Mouse (Mus musculus) macrophage (primary cell): ENCODE results near the gene Cd47. TPM values are rescaled to one million over a fixed set of nuclear protein-coding genes. Genes with fewer than 3 reads are reported as not detected.

ENCODE experiments used
- H3K27ac ChIP-seq: fragments of 350-480 bp; formaldehyde crosslinking; 2 replicates; pipeline ENCODE4 v1.9.0; 2021
- H3K36me3 ChIP-seq: fragments of 350-480 bp; formaldehyde crosslinking; 2 replicates; pipeline ENCODE4 v1.9.0; 2021; ENCODE audit errors: inconsistent target
- H3K4me3 ChIP-seq: fragments of 350-480 bp; formaldehyde crosslinking; 2 replicates; pipeline ENCODE4 v1.9.0; 2021; ENCODE audit errors: inconsistent target
- H3K79me2 ChIP-seq: fragments of 350-480 bp; formaldehyde crosslinking; 2 replicates; pipeline ENCODE4 v1.9.0; 2021; ENCODE audit errors: inconsistent target
- WGBS: methylation state at CpG from one replicate; pipeline ENCODE4 v1.1.7; 2026; ENCODE audit warnings: inconsistent platforms; ENCODE audit not compliant: missing documents; 5-methylcytosine and 5-hydroxymethylcytosine counted together
- polyA plus RNA-seq: library from polyadenylated mRNA; stranded (reverse); fragments of 250-400 nt; gene quantifications from 3 replicates; pipeline ENCODE4 v1.2.4, GENCODE M21; 2018; ENCODE audit warnings: inconsistent platforms

Cd47 gene
- polyA plus RNA-seq, 1 experiment from 2014 or later = 220 TPM

- Histone ChIP-seq H3K79me2 (no peaks in the 10 kb centered on the region), H3K4me3 (no peak overlapping the region), H3K36me3 (no peaks in the 10 kb centered on the region), H3K27ac (no peak overlapping the region)
- WGBS = 66% methylated on average over 4 of the region's 4 CpGs
Observed at GRCm38 (mm10) chr16:49834130-49834693, 33.9 kb downstream of the Cd47 start.

- WGBS = 44% methylated on average over 6 of the region's 6 CpGs
- no peak overlapping the region for H3K27ac ChIP-seq
- H3K4me3 ChIP-seq = no peak overlapping the region
- H3K36me3 ChIP-seq = no peaks in the 10 kb centered on the region
- H3K79me2 ChIP-seq = no peaks in the 10 kb centered on the region
Observed at GRCm38 (mm10) chr16:49836634-49837164, 36.4 kb downstream of the Cd47 start.

GRCm38 (mm10) chr16:49838923-49839322 lies 38.6 kb downstream of the Cd47 start:
- peak overlapping the region; percentile 94 for H3K27ac ChIP-seq
- H3K4me3 ChIP-seq = 0 out of 2 replicates have a peak overlapping the region, but pooled peaks have one; percentile 10
- 42% methylated on average over 2 of the region's 6 CpGs for WGBS
- H3K79me2 ChIP-seq = no peaks in the 10 kb centered on the region
- H3K36me3 ChIP-seq = no peaks in the 10 kb centered on the region

GRCm38 (mm10) chr16:49839681-49840535 lies 39.6 kb downstream of the Cd47 start:
- H3K36me3 ChIP-seq = no peaks in the 10 kb centered on the region
- H3K4me3 ChIP-seq = peak overlapping the region; percentile 10; the same call in 1 of the 2 replicates
- H3K27ac ChIP-seq = peak overlapping the region; percentile 94
- no peaks in the 10 kb centered on the region for H3K79me2 ChIP-seq
- WGBS = under 1% methylated on average over 15 of the region's 15 CpGs

- Histone ChIP-seq H3K79me2 (no peaks in the 10 kb centered on the region), H3K4me3 (no peak overlapping the region), H3K36me3 (no peaks in the 10 kb centered on the region), H3K27ac (no peak overlapping the region)
- 80% methylated on average over 1 of the region's 1 CpGs for WGBS
Observed at GRCm38 (mm10) chr16:49843723-49844122, 43.4 kb downstream of the Cd47 start.

- Histone ChIP-seq H3K79me2 (no peaks in the 10 kb centered on the region), H3K4me3 (no peak overlapping the region), H3K36me3 (no peaks in the 10 kb centered on the region), H3K27ac (no peak overlapping the region)
- 58% methylated on average over 5 of the region's 5 CpGs for WGBS
Observed at GRCm38 (mm10) chr16:49847224-49848003, 47.1 kb downstream of the Cd47 start.

GRCm38 (mm10) chr16:49848651-49849050 lies 48.3 kb downstream of the Cd47 start:
- no peaks in the 10 kb centered on the region for H3K36me3 ChIP-seq
- no peak overlapping the region for H3K27ac ChIP-seq
- H3K79me2 ChIP-seq = no peaks in the 10 kb centered on the region
- no peak overlapping the region for H3K4me3 ChIP-seq
- WGBS = 80% methylated on average over 1 of the region's 1 CpGs

- Histone ChIP-seq H3K27ac (peak overlapping the region; percentile 87), H3K4me3 (no peak overlapping the region), H3K36me3 (no peaks in the 10 kb centered on the region), H3K79me2 (peaks cover 21% of the 10 kb centered on the region)
- 2% methylated on average over 3 of the region's 3 CpGs for WGBS
Observed at GRCm38 (mm10) chr16:49852940-49853339, 52.6 kb downstream of the Cd47 start.

- 83% methylated on average over 6 of the region's 6 CpGs for WGBS
- Histone ChIP-seq H3K4me3 (no peak overlapping the region), H3K27ac (peak overlapping the region; percentile 87)
Observed at GRCm38 (mm10) chr16:49853633-49854032, 53.3 kb downstream of the Cd47 start.

GRCm38 (mm10) chr16:49854194-49854593 lies 53.9 kb downstream of the Cd47 start:
- H3K4me3 ChIP-seq = peak overlapping the region; percentile 42
- peaks cover 31% of the 10 kb centered on the region for H3K79me2 ChIP-seq
- H3K27ac ChIP-seq = peak overlapping the region; percentile 87
- H3K36me3 ChIP-seq = no peaks in the 10 kb centered on the region
- WGBS = 10% methylated on average over 6 of the region's 6 CpGs

More at GRCm38 (mm10) chr16:49853633-49854032, 53.3 kb downstream of the Cd47 start:
- no peaks in the 10 kb centered on the region for H3K36me3 ChIP-seq
- H3K79me2 ChIP-seq = peaks cover 26% of the 10 kb centered on the region

GRCm38 (mm10) chr16:49854931-49855835 lies 54.9 kb downstream of the Cd47 start:
- Histone ChIP-seq H3K27ac (peak overlapping the region; percentile 87), H3K36me3 (peaks cover 5% of the 10 kb centered on the region; the same call in 1 of the 2 replicates), H3K79me2 (peaks cover 41% of the 10 kb centered on the region), H3K4me3 (peak overlapping the region; percentile 42)
- under 1% methylated on average over 56 of the region's 74 CpGs for WGBS

GRCm38 (mm10) chr16:49855836-49856503 lies 55.6 kb downstream of the Cd47 start:
- under 1% methylated on average over 33 of the region's 39 CpGs for WGBS

GRCm38 (mm10) chr16:49856661-49857060 lies 56.3 kb downstream of the Cd47 start:
- Histone ChIP-seq H3K36me3 (peaks cover 14% of the 10 kb centered on the region; the same call in 1 of the 2 replicates), H3K27ac (peak overlapping the region; percentile 94), H3K4me3 (peak overlapping the region; percentile 93), H3K79me2 (peaks cover 56% of the 10 kb centered on the region)
- WGBS = 0% methylated on average over 8 of the region's 8 CpGs

More at GRCm38 (mm10) chr16:49855836-49856503, 55.6 kb downstream of the Cd47 start:
- H3K79me2 ChIP-seq = peaks cover 49% of the 10 kb centered on the region
- peaks cover 11% of the 10 kb centered on the region; the same call in 1 of the 2 replicates for H3K36me3 ChIP-seq
- peak overlapping the region; percentile 94 for H3K27ac ChIP-seq
- peak overlapping the region; percentile 93 for H3K4me3 ChIP-seq
